Mouse (Mus musculus) heart, embryonic 16.5 days (tissue): Measurements from ENCODE around the gene Ly6g6d. TPM values are rescaled to one million over a fixed set of nuclear protein-coding genes. Genes with fewer than 3 reads are reported as not detected.
"Not testable (repeated sequence)": the region's sequence is repeated elsewhere in the genome, so short reads cannot be mapped to it uniquely, and the experiment has no call there.

Experiments used
- ATAC-seq: fragments of 200-750 bp; cut with Nextera tagmentation; replicated peaks from 2 replicates; pipeline ENCODE4 v1.8.0; 2017; ENCODE audit warnings: moderate number of reproducible peaks; ENCODE audit not compliant: insufficient read depth, low FRiP score; ENCODE audit errors: extremely low read depth
- H3K27ac ChIP-seq: fragments of 300-500 bp; sonication (generic); 2 replicates; pipeline ENCODE4 v1.5.1; 2014; ENCODE audit warnings: mild to moderate bottlenecking, low read length, control low read depth, moderate library complexity
- H3K27me3 ChIP-seq: fragments of 300-500 bp; sonication (generic); 2 replicates; pipeline ENCODE4 v1.6.1; 2014; ENCODE audit warnings: low read length, mixed read lengths; ENCODE audit not compliant: control insufficient read depth, insufficient read depth
- H3K36me3 ChIP-seq: fragments of 300-500 bp; sonication (generic); 2 replicates; pipeline ENCODE4 v1.6.1; 2014; ENCODE audit not compliant: control insufficient read depth, insufficient read depth
- H3K4me1 ChIP-seq: fragments of 300-500 bp; sonication (generic); 2 replicates; pipeline ENCODE4 v1.6.1; 2014; ENCODE audit warnings: low read length, mixed read lengths; ENCODE audit not compliant: control insufficient read depth, insufficient read depth
- H3K4me2 ChIP-seq: fragments of 300-500 bp; sonication (generic); 2 replicates; pipeline ENCODE4 v1.6.1; 2014; ENCODE audit warnings: low read depth, mild to moderate bottlenecking, control low read depth, low read length
- H3K4me3 ChIP-seq: fragments of 300-500 bp; sonication (generic); 2 replicates; pipeline ENCODE4 v1.5.1; 2014; ENCODE audit warnings: mild to moderate bottlenecking, control low read depth, low read length
- H3K9ac ChIP-seq: fragments of 300-500 bp; sonication (generic); 2 replicates; pipeline ENCODE4 v1.6.1; 2014; ENCODE audit warnings: low read length, control low read depth
- H3K9me3 ChIP-seq: fragments of 300-500 bp; sonication (generic); replicated peaks from 2 replicates; pipeline ENCODE4 v1.6.1; 2016; ENCODE audit warnings: low read length; ENCODE audit not compliant: control insufficient read depth
- WGBS: fragments of 180-500 bp; shearing (Covaris S2); extraction: QIAGEN DNeasy Blood & Tissue Kit; methylation state at CpG from one replicate; pipeline ENCODE4 v1.1.7; 2014; 5-methylcytosine and 5-hydroxymethylcytosine counted together
- polyA plus RNA-seq: library from polyadenylated mRNA; unstranded; fragments of >200 nt; fragmentation: Nextera tagmentation; extraction: Ambion mirVana; gene quantifications from 2 replicates; pipeline ENCODE4 v1.2.1, GENCODE M21; 2015

The Ly6g6d gene
- 1.9 and 3.4 TPM in 2 replicates for polyA plus RNA-seq

- Histone ChIP-seq H3K4me1 (peaks cover 21% of the 10 kb centered on the region), H3K9ac (peak within 1 kb of the TSS; percentile 60), H3K4me3 (peak within 1 kb of the TSS; percentile 36), H3K4me2 (peak within 1 kb of the TSS; percentile 60), H3K9me3 (no peaks in the 10 kb centered on the region), H3K27me3 (no peaks in the 10 kb centered on the region), H3K36me3 (no peaks in the 10 kb centered on the region), H3K27ac (0 out of 2 replicates have a peak within 1 kb of the TSS, but pooled peaks have one; percentile 2)
- 12% methylated on average over 14 of the region's 14 CpGs for WGBS
- peak; percentile 77 for ATAC-seq
Observed at GRCm38 (mm10) chr17:35077786-35078233, at the start of gene Ly6g6d. TSS of gene Ly6g6d (minus strand) at chr17:35078065.

GRCm38 (mm10) chr17:35127017-35127416 is 49.2 kb upstream of the Ly6g6d start:
- ATAC-seq: no peak
- peak overlapping the region; percentile 86 for H3K4me2 ChIP-seq
- H3K4me1 ChIP-seq: peaks cover 20% of the 10 kb centered on the region
- H3K27me3 ChIP-seq: no peaks in the 10 kb centered on the region
- peak overlapping the region; percentile 64 for H3K4me3 ChIP-seq
- peak overlapping the region; percentile 79 for H3K27ac ChIP-seq
- H3K9me3 ChIP-seq: no peaks in the 10 kb centered on the region
- peak overlapping the region; percentile 77 for H3K9ac ChIP-seq
- 62% methylated on average over 13 of the region's 13 CpGs for WGBS
- H3K36me3 ChIP-seq: no peaks in the 10 kb centered on the region

GRCm38 (mm10) chr17:35126206-35126611 is 48.3 kb upstream of the Ly6g6d start, which contains the start of gene D17H6S53E:
TSS of gene D17H6S53E (plus strand) at chr17:35126373.
- peaks cover 21% of the 10 kb centered on the region for H3K4me1 ChIP-seq
- WGBS: under 1% methylated on average over 36 of the region's 36 CpGs
- peak within 1 kb of the TSS; percentile 86 for H3K4me2 ChIP-seq
- peak; percentile 58 for ATAC-seq
- H3K9me3 ChIP-seq: no peaks in the 10 kb centered on the region
- H3K9ac ChIP-seq: peak within 1 kb of the TSS; percentile 77
- H3K27ac ChIP-seq: peak within 1 kb of the TSS; percentile 79
- no peaks in the 10 kb centered on the region for H3K27me3 ChIP-seq
- H3K4me3 ChIP-seq: peak within 1 kb of the TSS; percentile 64
- H3K36me3 ChIP-seq: no peaks in the 10 kb centered on the region

- H3K9me3 ChIP-seq: no peaks in the 10 kb centered on the region
Observed at GRCm38 (mm10) chr17:35125578-35125977, 47.7 kb upstream of the Ly6g6d start.

GRCm38 (mm10) chr17:35125081-35125480 is 47.2 kb upstream of the Ly6g6d start:
- H3K9ac ChIP-seq: no peak overlapping the region
- H3K4me1 ChIP-seq: peaks cover 25% of the 10 kb centered on the region
- H3K4me2 ChIP-seq: no peak overlapping the region
- H3K27ac ChIP-seq: no peak overlapping the region
- no peaks in the 10 kb centered on the region for H3K36me3 ChIP-seq
- no peak overlapping the region for H3K4me3 ChIP-seq
- ATAC-seq: no peak
- H3K9me3 ChIP-seq: no peaks in the 10 kb centered on the region
- no peaks in the 10 kb centered on the region for H3K27me3 ChIP-seq
- WGBS: 85% methylated on average over 1 of the region's 1 CpGs

More at GRCm38 (mm10) chr17:35125578-35125977, 47.7 kb upstream of the Ly6g6d start:
- H3K27me3 ChIP-seq: no peaks in the 10 kb centered on the region
- H3K4me3 ChIP-seq: peak overlapping the region; percentile 64
- H3K36me3 ChIP-seq: no peaks in the 10 kb centered on the region
- H3K4me1 ChIP-seq: peaks cover 21% of the 10 kb centered on the region
- H3K27ac ChIP-seq: peak overlapping the region; percentile 79
- no peak for ATAC-seq
- WGBS: 27% methylated on average over 6 of the region's 6 CpGs
- H3K9ac ChIP-seq: peak overlapping the region; percentile 77
- peak overlapping the region; percentile 86 for H3K4me2 ChIP-seq

- not testable (repeated sequence) for ATAC-seq, H3K36me3 ChIP-seq, H3K9me3 ChIP-seq, H3K4me3 ChIP-seq, H3K4me2 ChIP-seq, H3K27me3 ChIP-seq, H3K9ac ChIP-seq, H3K27ac ChIP-seq
- H3K4me1 ChIP-seq: peaks cover 31% of the 10 kb centered on the region
- WGBS: 89% methylated on average over 12 of the region's 12 CpGs
Observed at GRCm38 (mm10) chr17:35124261-35124896, 46.5 kb upstream of the Ly6g6d start.

GRCm38 (mm10) chr17:35123287-35123686 is 45.4 kb upstream of the Ly6g6d start:
- H3K36me3 ChIP-seq: peaks cover 11% of the 10 kb centered on the region

GRCm38 (mm10) chr17:35121871-35122303 is 44.0 kb upstream of the Ly6g6d start, which contains the start of gene Csnk2b:
TSS of gene Csnk2b (minus strand) at chr17:35122053.
- H3K4me2 ChIP-seq: peak within 1 kb of the TSS; percentile 88
- H3K9me3 ChIP-seq: no peaks in the 10 kb centered on the region
- H3K9ac ChIP-seq: peak within 1 kb of the TSS; percentile 88
- no peaks in the 10 kb centered on the region for H3K27me3 ChIP-seq
- peaks cover 20% of the 10 kb centered on the region for H3K4me1 ChIP-seq
- ATAC-seq: no peak; the same call in 1 of the 2 replicates
- H3K27ac ChIP-seq: peak within 1 kb of the TSS; percentile 92
- 0% methylated on average over 19 of the region's 19 CpGs for WGBS
- peak within 1 kb of the TSS; percentile 78 for H3K4me3 ChIP-seq
- H3K36me3 ChIP-seq: peaks cover 22% of the 10 kb centered on the region

More at GRCm38 (mm10) chr17:35123287-35123686, 45.4 kb upstream of the Ly6g6d start:
- peaks cover 31% of the 10 kb centered on the region for H3K4me1 ChIP-seq
- 85% methylated on average over 9 of the region's 9 CpGs for WGBS
- not testable (repeated sequence) for H3K4me3 ChIP-seq, H3K9me3 ChIP-seq, H3K9ac ChIP-seq, H3K27me3 ChIP-seq, H3K27ac ChIP-seq, ATAC-seq, H3K4me2 ChIP-seq

GRCm38 (mm10) chr17:35121143-35121799 is 43.4 kb upstream of the Ly6g6d start, which contains the start of gene Gpank1:
TSS of gene Gpank1 (plus strand) at chr17:35121455.
- peak within 1 kb of the TSS; percentile 78 for H3K4me3 ChIP-seq

More at GRCm38 (mm10) chr17:35121143-35121799, 43.4 kb upstream of the Ly6g6d start, which contains the start of gene Gpank1:
- under 1% methylated on average over 50 of the region's 50 CpGs for WGBS
- Histone ChIP-seq H3K9me3 (no peaks in the 10 kb centered on the region), H3K36me3 (peaks cover 26% of the 10 kb centered on the region), H3K9ac (peak within 1 kb of the TSS; percentile 88), H3K4me2 (peak within 1 kb of the TSS; percentile 88), H3K27ac (peak within 1 kb of the TSS; percentile 92), H3K4me1 (peaks cover 19% of the 10 kb centered on the region), H3K27me3 (no peaks in the 10 kb centered on the region)
- ATAC-seq: peak; percentile 96
